Mouse (Mus musculus) E14TG2a.4 (cell line): ENCODE data around the gene Snx32.

Source experiments
- CTCF ChIP-seq: conservative IDR thresholded peaks from 2 replicates; pipeline ENCODE4 v1.5.1; 2014; ENCODE audit warnings: low read length
- NANOG ChIP-seq: IDR thresholded peaks from 2 replicates; pipeline ENCODE4 v1.6.1; 2014; ENCODE audit warnings: borderline replicate concordance, low read length, mixed read lengths

DNA sequence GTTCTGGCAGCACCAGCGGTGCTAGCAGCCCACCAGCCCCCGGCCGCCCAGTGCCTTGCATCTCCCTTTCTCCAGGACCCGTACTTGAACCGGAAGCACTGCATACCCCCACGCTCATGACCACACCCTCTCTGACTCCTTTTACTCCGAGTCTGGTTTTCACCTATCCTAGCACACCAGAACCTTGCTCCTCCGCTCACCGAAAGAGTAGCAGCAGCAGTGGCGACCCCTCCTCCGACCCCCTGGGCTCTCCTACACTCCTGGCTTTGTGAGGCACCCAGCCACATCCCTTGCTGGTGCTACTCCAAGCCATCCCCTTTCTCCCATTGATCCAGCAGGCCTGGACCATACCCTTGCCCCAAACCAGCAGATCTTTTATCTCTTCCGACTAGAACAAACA lies 55.3 kb downstream of the Snx32 start:
- TF ChIP-seq CTCF (no peak), NANOG (no peak)
